Mouse (Mus musculus): ENCODE measurements around the gene Podn. TPM values are rescaled to one million over a fixed set of nuclear protein-coding genes. Genes with fewer than 3 reads are reported as not detected.

Podn gene
- total and polyA plus RNA-seq, 3 experiments, result 0.04 TPM; not detected in 2

- no peaks in the 10 kb centered on the region for H3K27me3 ChIP-seq (ENCODE audit: control insufficient read depth in 1 of 2, insufficient read depth in 2 of 2, low read length in 2 of 2)
- H3K79me2 ChIP-seq (ENCODE audit: control insufficient read depth, insufficient read depth, low read length, poor library complexity), result no peaks in the 10 kb centered on the region
- no peak for DNase-seq (ENCODE audit: low read depth, low spot score)
- no peaks in the 10 kb centered on the region for H3K9me3 ChIP-seq (replicated peaks; ENCODE audit: insufficient read depth, low read length)
- H3K4me3 ChIP-seq (ENCODE audit: control insufficient read depth in 1 of 2, insufficient read depth in 1 of 2, low read depth in 2 of 2, low read length in 2 of 2), result no peak overlapping the region
- no peak overlapping the region for H3K9ac ChIP-seq (ENCODE audit: control insufficient read depth, low read depth, low read length, poor library complexity, severe bottlenecking)
- no peaks in the 10 kb centered on the region for H3K4me1 ChIP-seq (ENCODE audit: control insufficient read depth in 1 of 2, insufficient read depth in 2 of 2, low read length in 2 of 2)
- no peak overlapping the region for H3K27ac ChIP-seq (ENCODE audit: control insufficient read depth, low read depth, low read length)
- H3K36me3 ChIP-seq (ENCODE audit: control insufficient read depth in 1 of 2, insufficient read depth in 2 of 2, low read length in 2 of 2), result no peaks in the 10 kb centered on the region
- TF ChIP-seq ZKSCAN1 (IDR thresholded peaks at IDR 0.05; ENCODE audit: low read depth, low read length) (no peak), ELF1 (IDR thresholded peaks at IDR 0.05; ENCODE audit: low read depth, low read length) (no peak)
Measured at GRCm38 (mm10) chr4:108033041-108033764, 63.0 kb downstream of the Podn start.

- Histone ChIP-seq H3K27me3 (ENCODE audit: control insufficient read depth in 1 of 2, insufficient read depth in 2 of 2, low read length in 2 of 2) (no peaks in the 10 kb centered on the region), H3K36me3 (ENCODE audit: control insufficient read depth in 1 of 2, insufficient read depth in 2 of 2, low read length in 2 of 2) (no peaks in the 10 kb centered on the region), H3K27ac (ENCODE audit: control insufficient read depth, low read depth, low read length) (no peak overlapping the region), H3K9ac (ENCODE audit: control insufficient read depth, low read depth, low read length, poor library complexity, severe bottlenecking) (no peak overlapping the region), H3K9me3 (replicated peaks; ENCODE audit: insufficient read depth, low read length) (no peaks in the 10 kb centered on the region), H3K79me2 (ENCODE audit: control insufficient read depth, insufficient read depth, low read length, poor library complexity) (no peaks in the 10 kb centered on the region), H3K4me3 (ENCODE audit: control insufficient read depth in 1 of 2, insufficient read depth in 1 of 2, low read depth in 2 of 2, low read length in 2 of 2) (no peak overlapping the region), H3K4me1 (ENCODE audit: control insufficient read depth in 1 of 2, insufficient read depth in 2 of 2, low read length in 2 of 2) (no peaks in the 10 kb centered on the region)
- TF ChIP-seq MAX (IDR thresholded peaks at IDR 0.05; ENCODE audit: low read length) (no peak), USF2 (IDR thresholded peaks at IDR 0.05; ENCODE audit: borderline replicate concordance in 1 of 2, insufficient read depth in 1 of 2, low read depth in 1 of 2, low read length in 2 of 2) (no peak), RCOR1 (IDR thresholded peaks at IDR 0.05; ENCODE audit: low read depth, low read length) (no peak), USF1 (IDR thresholded peaks at IDR 0.05; ENCODE audit: low read depth, low read length) (no peak), TCF12 (IDR thresholded peaks at IDR 0.05; ENCODE audit: low read depth, low read length) (no peak), SMC3 (IDR thresholded peaks at IDR 0.05; ENCODE audit: low read depth, low read length) (no peak), UBTF (IDR thresholded peaks at IDR 0.05; ENCODE audit: borderline replicate concordance, insufficient read depth, low read depth, low read length) (no peak), POLR2AphosphoS2 (IDR thresholded peaks at IDR 0.05; ENCODE audit: low read length) (no peak)
- no peak for DNase-seq (ENCODE audit: low read depth, low spot score)
Measured at GRCm38 (mm10) chr4:108032352-108032849, 63.8 kb downstream of the Podn start.

GRCm38 (mm10) chr4:108031502-108032351 is 64.5 kb downstream of the Podn start:
- H3K36me3 ChIP-seq (ENCODE audit: control insufficient read depth in 1 of 2, insufficient read depth in 2 of 2, low read length in 2 of 2), result no peaks in the 10 kb centered on the region
- no peak for DNase-seq (ENCODE audit: low read depth, low spot score)
- H3K79me2 ChIP-seq (ENCODE audit: control insufficient read depth, insufficient read depth, low read length, poor library complexity), result no peaks in the 10 kb centered on the region
- no peaks in the 10 kb centered on the region for H3K27me3 ChIP-seq (ENCODE audit: control insufficient read depth in 1 of 2, insufficient read depth in 2 of 2, low read length in 2 of 2)
- no peak overlapping the region for H3K27ac ChIP-seq (ENCODE audit: control insufficient read depth, low read depth, low read length)
- no peaks in the 10 kb centered on the region for H3K9me3 ChIP-seq (replicated peaks; ENCODE audit: insufficient read depth, low read length)
- H3K4me3 ChIP-seq (ENCODE audit: control insufficient read depth in 1 of 2, insufficient read depth in 1 of 2, low read depth in 2 of 2, low read length in 2 of 2), result no peak overlapping the region
- peaks cover 0 to 4% of the 10 kb centered on the region in 2 experiments; a peak in 1 of 4 replicates for H3K4me1 ChIP-seq (ENCODE audit: control insufficient read depth in 1 of 2, insufficient read depth in 2 of 2, low read length in 2 of 2)
- no peak for TF ChIP-seq MAZ (IDR thresholded peaks at IDR 0.05; ENCODE audit: low read depth, low read length)
- TF ChIP-seq TBP (IDR thresholded peaks at IDR 0.05; ENCODE audit: low read depth, low read length), result no peak
- TF ChIP-seq USF2 (IDR thresholded peaks at IDR 0.05; ENCODE audit: borderline replicate concordance in 1 of 2, insufficient read depth in 1 of 2, low read depth in 1 of 2, low read length in 2 of 2), result no peak
- no peak for TF ChIP-seq ZMIZ1 (IDR thresholded peaks at IDR 0.05; ENCODE audit: low read depth, low read length)
- no peak for TF ChIP-seq HCFC1 (IDR thresholded peaks at IDR 0.05; ENCODE audit: low read depth, low read length)
- no peak for TF ChIP-seq ETS1 (IDR thresholded peaks at IDR 0.05; ENCODE audit: low read depth, low read length)
- TF ChIP-seq UBTF (IDR thresholded peaks at IDR 0.05; ENCODE audit: borderline replicate concordance, insufficient read depth, low read depth, low read length), result no peak
- no peak for TF ChIP-seq POLR2AphosphoS5 (IDR thresholded peaks at IDR 0.05; ENCODE audit: borderline replicate concordance, low read depth, low read length)
- no peak overlapping the region for H3K9ac ChIP-seq (ENCODE audit: control insufficient read depth, low read depth, low read length, poor library complexity, severe bottlenecking)

Data from MEL (cell line).